Mouse (Mus musculus): ENCODE results near the gene Prg2. TPM values are rescaled to one million over a fixed set of nuclear protein-coding genes. Genes with fewer than 3 reads are reported as not detected.
A peak's percentile ranks its signal among the peaks of the same experiment; 100 is the strongest.

The Prg2 gene
- polyA plus RNA-seq, 1 experiment from 2014 or later = 1.0 TPM

DNA sequence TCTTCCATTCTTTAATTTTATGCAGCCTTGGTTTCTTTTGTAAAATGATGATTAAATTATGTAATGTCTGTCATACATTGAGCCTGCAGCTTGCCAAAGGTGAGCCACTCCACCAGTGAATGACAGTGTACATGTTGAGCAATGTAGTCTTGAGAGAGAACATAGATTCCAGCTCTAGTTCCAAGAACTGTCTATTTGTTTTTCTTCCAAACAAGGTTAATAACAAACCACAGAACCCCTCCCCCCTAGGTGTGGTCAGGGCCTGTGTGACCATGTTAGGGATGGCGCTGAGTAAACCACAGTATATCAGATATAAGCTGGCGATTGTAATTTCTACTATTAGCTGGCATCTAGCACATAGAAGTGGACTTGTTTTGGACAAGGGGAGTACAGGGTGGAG is 16.1 kb downstream of the Prg2 start:
- 81% methylated on average over 2 of the region's 2 CpGs for WGBS
- H3K4me2 ChIP-seq (ENCODE audit: low read depth, low read length) = no peak overlapping the region
- H3K27me3 ChIP-seq (replicated peaks; ENCODE audit: control insufficient read depth, insufficient read depth, low read length) = no peaks in the 10 kb centered on the region
- H3K27ac ChIP-seq (ENCODE audit: low read length) = no peak overlapping the region
- no peaks in the 10 kb centered on the region for H3K4me1 ChIP-seq (ENCODE audit: control insufficient read depth, insufficient read depth, low read length)
- H3K9me3 ChIP-seq (ENCODE audit: control insufficient read depth, low read length) = no peaks in the 10 kb centered on the region
- no peak overlapping the region for H3K4me3 ChIP-seq (ENCODE audit: low read length)
- no peak overlapping the region for H3K9ac ChIP-seq (ENCODE audit: low read depth, low read length)
- no peak for ATAC-seq
- H3K36me3 ChIP-seq (ENCODE audit: control insufficient read depth, insufficient read depth, low read length) = no peaks in the 10 kb centered on the region

- Histone ChIP-seq H3K27ac (ENCODE audit: low read length) (no peak overlapping the region), H3K27me3 (replicated peaks; ENCODE audit: control insufficient read depth, insufficient read depth, low read length) (no peaks in the 10 kb centered on the region), H3K9me3 (ENCODE audit: control insufficient read depth, low read length) (no peaks in the 10 kb centered on the region), H3K4me3 (ENCODE audit: low read length) (no peak overlapping the region), H3K9ac (ENCODE audit: low read depth, low read length) (no peak overlapping the region), H3K4me1 (ENCODE audit: control insufficient read depth, insufficient read depth, low read length) (no peaks in the 10 kb centered on the region), H3K4me2 (ENCODE audit: low read depth, low read length) (no peak overlapping the region), H3K36me3 (ENCODE audit: control insufficient read depth, insufficient read depth, low read length) (no peaks in the 10 kb centered on the region)
- ATAC-seq = peak; percentile 53; the same call in 1 of the 2 replicates
- 79% methylated on average over 3 of the region's 3 CpGs for WGBS
These were observed 19.4 kb downstream of the Prg2 start for GRCm38 (mm10) chr2:84999486-85000181.

- peak overlapping the region; percentile 31; the same call in 1 of the 2 replicates for H3K27ac ChIP-seq (ENCODE audit: low read length)
- H3K27me3 ChIP-seq (replicated peaks; ENCODE audit: control insufficient read depth, insufficient read depth, low read length) = no peaks in the 10 kb centered on the region
- H3K4me1 ChIP-seq (ENCODE audit: control insufficient read depth, insufficient read depth, low read length) = no peaks in the 10 kb centered on the region
- no peaks in the 10 kb centered on the region for H3K36me3 ChIP-seq (ENCODE audit: control insufficient read depth, insufficient read depth, low read length)
- no peak for ATAC-seq
- H3K9ac ChIP-seq (ENCODE audit: low read depth, low read length) = no peak overlapping the region
- no peak overlapping the region for H3K4me2 ChIP-seq (ENCODE audit: low read depth, low read length)
- 58% methylated on average over 13 of the region's 13 CpGs for WGBS
- H3K9me3 ChIP-seq (ENCODE audit: control insufficient read depth, low read length) = no peaks in the 10 kb centered on the region
- no peak overlapping the region for H3K4me3 ChIP-seq (ENCODE audit: low read length)
These were observed 21.2 kb downstream of the Prg2 start for GRCm38 (mm10) chr2:85001497-85001896.

- Histone ChIP-seq H3K9me3 (ENCODE audit: control insufficient read depth, low read length) (no peaks in the 10 kb centered on the region), H3K27ac (ENCODE audit: low read length) (no peak overlapping the region), H3K4me1 (ENCODE audit: control insufficient read depth, insufficient read depth, low read length) (no peaks in the 10 kb centered on the region), H3K36me3 (ENCODE audit: control insufficient read depth, insufficient read depth, low read length) (no peaks in the 10 kb centered on the region), H3K4me3 (ENCODE audit: low read length) (no peak overlapping the region), H3K4me2 (ENCODE audit: low read depth, low read length) (no peak overlapping the region), H3K27me3 (replicated peaks; ENCODE audit: control insufficient read depth, insufficient read depth, low read length) (no peaks in the 10 kb centered on the region), H3K9ac (ENCODE audit: low read depth, low read length) (no peak overlapping the region)
- no peak for ATAC-seq
- WGBS = 68% methylated on average over 8 of the region's 8 CpGs
These were observed 22.3 kb downstream of the Prg2 start for GRCm38 (mm10) chr2:85002575-85002974.

GRCm38 (mm10) chr2:85004341-85004740 is 24.1 kb downstream of the Prg2 start:
- Histone ChIP-seq H3K4me3 (ENCODE audit: low read length) (no peak overlapping the region), H3K4me1 (ENCODE audit: control insufficient read depth, insufficient read depth, low read length) (peaks cover under 1% of the 10 kb centered on the region; the same call in 1 of the 2 replicates), H3K27ac (ENCODE audit: low read length) (no peak overlapping the region), H3K9me3 (ENCODE audit: control insufficient read depth, low read length) (no peaks in the 10 kb centered on the region), H3K9ac (ENCODE audit: low read depth, low read length) (no peak overlapping the region), H3K4me2 (ENCODE audit: low read depth, low read length) (no peak overlapping the region), H3K27me3 (replicated peaks; ENCODE audit: control insufficient read depth, insufficient read depth, low read length) (no peaks in the 10 kb centered on the region), H3K36me3 (ENCODE audit: control insufficient read depth, insufficient read depth, low read length) (no peaks in the 10 kb centered on the region)
- ATAC-seq = no peak
- 86% methylated on average over 4 of the region's 4 CpGs for WGBS

- WGBS = 82% methylated on average over 7 of the region's 7 CpGs
- Histone ChIP-seq H3K9me3 (ENCODE audit: control insufficient read depth, low read length) (no peaks in the 10 kb centered on the region), H3K36me3 (ENCODE audit: control insufficient read depth, insufficient read depth, low read length) (no peaks in the 10 kb centered on the region), H3K4me2 (ENCODE audit: low read depth, low read length) (no peak overlapping the region), H3K9ac (ENCODE audit: low read depth, low read length) (no peak overlapping the region), H3K4me3 (ENCODE audit: low read length) (no peak overlapping the region), H3K4me1 (ENCODE audit: control insufficient read depth, insufficient read depth, low read length) (peaks cover 18% of the 10 kb centered on the region), H3K27me3 (replicated peaks; ENCODE audit: control insufficient read depth, insufficient read depth, low read length) (no peaks in the 10 kb centered on the region), H3K27ac (ENCODE audit: low read length) (no peak overlapping the region)
- ATAC-seq = no peak
These were observed 26.3 kb downstream of the Prg2 start for GRCm38 (mm10) chr2:85006600-85006999.

DNA sequence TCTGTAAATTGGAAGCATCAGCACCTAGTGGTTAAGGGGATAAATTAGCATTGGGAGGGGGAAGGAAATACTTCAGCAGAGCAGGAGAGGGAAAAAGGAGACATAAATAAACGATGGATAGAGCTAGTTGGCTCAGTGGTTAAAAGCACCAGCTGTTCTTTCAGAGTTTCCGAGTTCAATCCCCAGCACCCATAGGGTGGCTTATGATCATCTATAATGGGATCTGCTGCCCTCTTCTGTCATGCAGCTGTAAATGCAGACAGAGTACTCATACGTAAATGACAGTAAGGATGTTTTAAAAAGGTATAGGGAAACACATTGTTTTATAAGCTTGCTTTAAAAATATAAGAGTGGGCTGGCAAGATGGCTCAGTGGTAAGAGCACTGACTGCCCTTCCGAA is 27.5 kb downstream of the Prg2 start:
- Histone ChIP-seq H3K9me3 (ENCODE audit: control insufficient read depth, low read length) (no peaks in the 10 kb centered on the region), H3K4me3 (ENCODE audit: low read length) (no peak overlapping the region), H3K27me3 (replicated peaks; ENCODE audit: control insufficient read depth, insufficient read depth, low read length) (no peaks in the 10 kb centered on the region), H3K9ac (ENCODE audit: low read depth, low read length) (no peak overlapping the region), H3K36me3 (ENCODE audit: control insufficient read depth, insufficient read depth, low read length) (no peaks in the 10 kb centered on the region), H3K4me2 (ENCODE audit: low read depth, low read length) (no peak overlapping the region), H3K27ac (ENCODE audit: low read length) (no peak overlapping the region), H3K4me1 (ENCODE audit: control insufficient read depth, insufficient read depth, low read length) (peaks cover 27% of the 10 kb centered on the region)
- 31% methylated on average over 4 of the region's 4 CpGs for WGBS
- no peak for ATAC-seq

- Histone ChIP-seq H3K27ac (ENCODE audit: low read length) (peak overlapping the region; percentile 71), H3K36me3 (ENCODE audit: control insufficient read depth, insufficient read depth, low read length) (no peaks in the 10 kb centered on the region), H3K9me3 (ENCODE audit: control insufficient read depth, low read length) (no peaks in the 10 kb centered on the region), H3K4me3 (ENCODE audit: low read length) (no peak overlapping the region), H3K9ac (ENCODE audit: low read depth, low read length) (no peak overlapping the region), H3K4me2 (ENCODE audit: low read depth, low read length) (no peak overlapping the region), H3K4me1 (ENCODE audit: control insufficient read depth, insufficient read depth, low read length) (peaks cover 27% of the 10 kb centered on the region), H3K27me3 (replicated peaks; ENCODE audit: control insufficient read depth, insufficient read depth, low read length) (no peaks in the 10 kb centered on the region)
- WGBS = 40% methylated on average over 2 of the region's 2 CpGs
- peak; percentile 88 for ATAC-seq
These were observed 29.0 kb downstream of the Prg2 start for GRCm38 (mm10) chr2:85009212-85009611.

- Histone ChIP-seq H3K4me1 (ENCODE audit: control insufficient read depth, insufficient read depth, low read length) (peaks cover 27% of the 10 kb centered on the region), H3K27me3 (replicated peaks; ENCODE audit: control insufficient read depth, insufficient read depth, low read length) (no peaks in the 10 kb centered on the region), H3K4me3 (ENCODE audit: low read length) (no peak overlapping the region), H3K9me3 (ENCODE audit: control insufficient read depth, low read length) (no peaks in the 10 kb centered on the region), H3K27ac (ENCODE audit: low read length) (peak overlapping the region; percentile 58; the same call in 1 of the 2 replicates), H3K36me3 (ENCODE audit: control insufficient read depth, insufficient read depth, low read length) (no peaks in the 10 kb centered on the region), H3K4me2 (ENCODE audit: low read depth, low read length) (no peak overlapping the region), H3K9ac (ENCODE audit: low read depth, low read length) (no peak overlapping the region)
- WGBS = 30% methylated on average over 9 of the region's 9 CpGs
- ATAC-seq = peak; percentile 85
These were observed 31.8 kb downstream of the Prg2 start for GRCm38 (mm10) chr2:85011906-85012604.

All from intestine, embryonic 16.5 days (tissue).